Mouse (Mus musculus): ENCODE data around the gene Rps3. TPM values are rescaled to one million over a fixed set of nuclear protein-coding genes. Genes with fewer than 3 reads are reported as not detected.

The Rps3 gene
- polyA plus RNA-seq, 2 experiments, result 661 to 811 TPM

GRCm38 (mm10) chr7:99448619-99449018 lies 34.9 kb downstream of the Rps3 start:
- H3K27ac ChIP-seq, result no peak overlapping the region
- no peak overlapping the region for H3K9ac ChIP-seq (replicated peaks)
- 40% methylated on average over 5 of the region's 5 CpGs for WGBS (ENCODE audit: insufficient replicate concordance)
- H3K9me3 ChIP-seq (ENCODE audit: control insufficient read depth, low read length), result no peaks in the 10 kb centered on the region
- DNase-seq (ENCODE audit: low read depth in 3 of 3, low spot score in 3 of 3), result no peak
- no peak overlapping the region for H3K4me3 ChIP-seq (ENCODE audit: insufficient read depth in 1 of 2, low read depth in 2 of 2, low read length in 2 of 2)
- TF ChIP-seq EP300 (IDR thresholded peaks at IDR 0.05; ENCODE audit: low read depth), result no peak
- TF ChIP-seq CTCF (IDR thresholded peaks at IDR 0.05; ENCODE audit: low read depth), result no peak
- H3K27me3 ChIP-seq (ENCODE audit: control insufficient read depth, insufficient read depth, low read length), result no peaks in the 10 kb centered on the region
- no peak overlapping the region for H3K4me2 ChIP-seq (ENCODE audit: low read depth)
- H3K4me1 ChIP-seq (replicated peaks; ENCODE audit: control insufficient read depth in 2 of 2, insufficient read depth in 2 of 2, low read length in 1 of 2), result no peaks in the 10 kb centered on the region
- ATAC-seq (ENCODE audit: insufficient read depth), result no peak
- no peaks in the 10 kb centered on the region for H3K36me3 ChIP-seq (replicated peaks; ENCODE audit: control insufficient read depth, insufficient read depth, low read depth)

- H3K9ac ChIP-seq (replicated peaks), result no peak overlapping the region
- no peak overlapping the region for H3K4me3 ChIP-seq (ENCODE audit: insufficient read depth in 1 of 2, low read depth in 2 of 2, low read length in 2 of 2)
- no peak overlapping the region for H3K4me2 ChIP-seq (ENCODE audit: low read depth)
- ATAC-seq (ENCODE audit: insufficient read depth), result no peak
- no peaks in the 10 kb centered on the region for H3K36me3 ChIP-seq (replicated peaks; ENCODE audit: control insufficient read depth, insufficient read depth, low read depth)
- no peaks in the 10 kb centered on the region for H3K27me3 ChIP-seq (ENCODE audit: control insufficient read depth, insufficient read depth, low read length)
- 45% methylated on average over 5 of the region's 5 CpGs for WGBS (ENCODE audit: insufficient replicate concordance)
- H3K27ac ChIP-seq, result no peak overlapping the region
- DNase-seq (ENCODE audit: low read depth in 3 of 3, low spot score in 3 of 3), result no peak
- no peaks in the 10 kb centered on the region for H3K9me3 ChIP-seq (ENCODE audit: control insufficient read depth, low read length)
- TF ChIP-seq EP300 (IDR thresholded peaks at IDR 0.05; ENCODE audit: low read depth) (no peak), CTCF (IDR thresholded peaks at IDR 0.05; ENCODE audit: low read depth) (no peak)
- no peaks in the 10 kb centered on the region for H3K4me1 ChIP-seq (replicated peaks; ENCODE audit: control insufficient read depth in 2 of 2, insufficient read depth in 2 of 2, low read length in 1 of 2)
Observed at GRCm38 (mm10) chr7:99447323-99447722, 36.2 kb downstream of the Rps3 start.

GRCm38 (mm10) chr7:99445833-99446232 lies 37.7 kb downstream of the Rps3 start:
- H3K9ac ChIP-seq (replicated peaks), result no peak overlapping the region
- no peak for DNase-seq (ENCODE audit: low read depth in 3 of 3, low spot score in 3 of 3)
- no peaks in the 10 kb centered on the region for H3K27me3 ChIP-seq (ENCODE audit: control insufficient read depth, insufficient read depth, low read length)
- no peak for ATAC-seq (ENCODE audit: insufficient read depth)
- TF ChIP-seq EP300 (IDR thresholded peaks at IDR 0.05; ENCODE audit: low read depth) (no peak), CTCF (IDR thresholded peaks at IDR 0.05; ENCODE audit: low read depth) (peak; percentile 61)
- 71% methylated on average over 2 of the region's 2 CpGs for WGBS (ENCODE audit: insufficient replicate concordance)
- no peaks in the 10 kb centered on the region for H3K36me3 ChIP-seq (replicated peaks; ENCODE audit: control insufficient read depth, insufficient read depth, low read depth)
- H3K27ac ChIP-seq, result no peak overlapping the region
- H3K4me2 ChIP-seq (ENCODE audit: low read depth), result no peak overlapping the region
- H3K4me3 ChIP-seq (ENCODE audit: insufficient read depth in 1 of 2, low read depth in 2 of 2, low read length in 2 of 2), result no peak overlapping the region
- H3K9me3 ChIP-seq (ENCODE audit: control insufficient read depth, low read length), result no peaks in the 10 kb centered on the region
- no peaks in the 10 kb centered on the region for H3K4me1 ChIP-seq (replicated peaks; ENCODE audit: control insufficient read depth in 2 of 2, insufficient read depth in 2 of 2, low read length in 1 of 2)

- no peaks in the 10 kb centered on the region for H3K36me3 ChIP-seq (replicated peaks; ENCODE audit: control insufficient read depth, insufficient read depth, low read depth)
- whole genome bisulfite sequencing (ENCODE audit: insufficient replicate concordance), result 44% methylated on average over 6 of the region's 6 CpGs
- no peaks in the 10 kb centered on the region for H3K9me3 ChIP-seq (ENCODE audit: control insufficient read depth, low read length)
- DNase-seq (ENCODE audit: low read depth in 3 of 3, low spot score in 3 of 3), result no peak
- H3K27ac ChIP-seq, result no peak overlapping the region
- no peaks in the 10 kb centered on the region for H3K27me3 ChIP-seq (ENCODE audit: control insufficient read depth, insufficient read depth, low read length)
- no peak for ATAC-seq (ENCODE audit: insufficient read depth)
- no peak overlapping the region for H3K4me2 ChIP-seq (ENCODE audit: low read depth)
- TF ChIP-seq EP300 (IDR thresholded peaks at IDR 0.05; ENCODE audit: low read depth) (no peak), CTCF (IDR thresholded peaks at IDR 0.05; ENCODE audit: low read depth) (peak; percentile 74)
- H3K4me3 ChIP-seq (ENCODE audit: insufficient read depth in 1 of 2, low read depth in 2 of 2, low read length in 2 of 2), result no peak overlapping the region
- no peaks in the 10 kb centered on the region for H3K4me1 ChIP-seq (replicated peaks; ENCODE audit: control insufficient read depth in 2 of 2, insufficient read depth in 2 of 2, low read length in 1 of 2)
- H3K9ac ChIP-seq (replicated peaks), result no peak overlapping the region
Observed at GRCm38 (mm10) chr7:99444012-99444411, 39.5 kb downstream of the Rps3 start.

- H3K27me3 ChIP-seq (ENCODE audit: control insufficient read depth, insufficient read depth, low read length), result no peaks in the 10 kb centered on the region
- H3K36me3 ChIP-seq (replicated peaks; ENCODE audit: control insufficient read depth, insufficient read depth, low read depth), result no peaks in the 10 kb centered on the region
- no peak overlapping the region for H3K4me2 ChIP-seq (ENCODE audit: low read depth)
- no peak for DNase-seq (ENCODE audit: low read depth in 3 of 3, low spot score in 3 of 3)
- no peaks in the 10 kb centered on the region for H3K9me3 ChIP-seq (ENCODE audit: control insufficient read depth, low read length)
- H3K9ac ChIP-seq (replicated peaks), result no peak overlapping the region
- 55% methylated on average over 5 of the region's 5 CpGs for WGBS (ENCODE audit: insufficient replicate concordance)
- H3K4me1 ChIP-seq (replicated peaks; ENCODE audit: control insufficient read depth in 2 of 2, insufficient read depth in 2 of 2, low read length in 1 of 2), result no peaks in the 10 kb centered on the region
- H3K4me3 ChIP-seq (ENCODE audit: insufficient read depth in 1 of 2, low read depth in 2 of 2, low read length in 2 of 2), result no peak overlapping the region
- no peak for ATAC-seq (ENCODE audit: insufficient read depth)
- no peak overlapping the region for H3K27ac ChIP-seq
- no peak for TF ChIP-seq CTCF (IDR thresholded peaks at IDR 0.05; ENCODE audit: low read depth)
- no peak for TF ChIP-seq EP300 (IDR thresholded peaks at IDR 0.05; ENCODE audit: low read depth)
Observed at GRCm38 (mm10) chr7:99443164-99443563, 40.4 kb downstream of the Rps3 start.

Measured in liver, embryonic 14.5 days (tissue).